Mouse (Mus musculus): ENCODE results near the gene Clnk. TPM values are rescaled to one million over a fixed set of nuclear protein-coding genes. Genes with fewer than 3 reads are reported as not detected.

Gene Clnk
- polyA plus RNA-seq, 1 experiment from 2014 or later = 0.13 TPM

- no peak for ATAC-seq
- no peaks in the 10 kb centered on the region for H3K27me3 ChIP-seq (replicated peaks; ENCODE audit: control insufficient read depth, insufficient read depth, low read length)
- H3K4me1 ChIP-seq (replicated peaks; ENCODE audit: control insufficient read depth, insufficient read depth, low read length) = no peaks in the 10 kb centered on the region
- H3K27ac ChIP-seq (ENCODE audit: low read depth, low read length) = no peak overlapping the region
- H3K4me3 ChIP-seq (ENCODE audit: low read depth, low read length) = no peak overlapping the region
- no peak overlapping the region for H3K9ac ChIP-seq (ENCODE audit: low read depth, low read length)
- H3K4me2 ChIP-seq (replicated peaks; ENCODE audit: low read depth) = no peak overlapping the region
- H3K9me3 ChIP-seq (ENCODE audit: control insufficient read depth) = no peaks in the 10 kb centered on the region
- no peak for TF ChIP-seq CTCF (IDR thresholded peaks at IDR 0.05; ENCODE audit: low read depth)
- no peaks in the 10 kb centered on the region for H3K36me3 ChIP-seq (ENCODE audit: control insufficient read depth, insufficient read depth)
- 63% methylated on average over 3 of the region's 3 CpGs for WGBS
Observed at GRCm38 (mm10) chr5:38698046-38698445, 178.6 kb downstream of the Clnk start.

GRCm38 (mm10) chr5:38696616-38697375 lies 179.8 kb downstream of the Clnk start:
- no peak overlapping the region for H3K27ac ChIP-seq (ENCODE audit: low read depth, low read length)
- H3K36me3 ChIP-seq (ENCODE audit: control insufficient read depth, insufficient read depth) = no peaks in the 10 kb centered on the region
- no peak for TF ChIP-seq CTCF (IDR thresholded peaks at IDR 0.05; ENCODE audit: low read depth)
- H3K9me3 ChIP-seq (ENCODE audit: control insufficient read depth) = no peaks in the 10 kb centered on the region
- H3K4me1 ChIP-seq (replicated peaks; ENCODE audit: control insufficient read depth, insufficient read depth, low read length) = no peaks in the 10 kb centered on the region
- ATAC-seq = no peak
- no peaks in the 10 kb centered on the region for H3K27me3 ChIP-seq (replicated peaks; ENCODE audit: control insufficient read depth, insufficient read depth, low read length)
- no peak overlapping the region for H3K4me3 ChIP-seq (ENCODE audit: low read depth, low read length)
- no peak overlapping the region for H3K9ac ChIP-seq (ENCODE audit: low read depth, low read length)
- H3K4me2 ChIP-seq (replicated peaks; ENCODE audit: low read depth) = no peak overlapping the region
- WGBS = 75% methylated on average over 8 of the region's 8 CpGs

GRCm38 (mm10) chr5:38692859-38693258 lies 183.8 kb downstream of the Clnk start:
- TF ChIP-seq CTCF (IDR thresholded peaks at IDR 0.05; ENCODE audit: low read depth) = no peak
- Histone ChIP-seq H3K27ac (ENCODE audit: low read depth, low read length) (no peak overlapping the region), H3K36me3 (ENCODE audit: control insufficient read depth, insufficient read depth) (no peaks in the 10 kb centered on the region), H3K4me2 (replicated peaks; ENCODE audit: low read depth) (no peak overlapping the region), H3K9me3 (ENCODE audit: control insufficient read depth) (no peaks in the 10 kb centered on the region), H3K9ac (ENCODE audit: low read depth, low read length) (no peak overlapping the region), H3K4me1 (replicated peaks; ENCODE audit: control insufficient read depth, insufficient read depth, low read length) (no peaks in the 10 kb centered on the region), H3K27me3 (replicated peaks; ENCODE audit: control insufficient read depth, insufficient read depth, low read length) (no peaks in the 10 kb centered on the region), H3K4me3 (ENCODE audit: low read depth, low read length) (no peak overlapping the region)
- WGBS = 55% methylated on average over 6 of the region's 6 CpGs
- no peak for ATAC-seq

GRCm38 (mm10) chr5:38689186-38689585 lies 187.4 kb downstream of the Clnk start:
- Histone ChIP-seq H3K4me2 (replicated peaks; ENCODE audit: low read depth) (no peak overlapping the region), H3K4me1 (replicated peaks; ENCODE audit: control insufficient read depth, insufficient read depth, low read length) (0 out of 2 replicates have a peak, but pooled peaks cover under 1% of the 10 kb centered on the region), H3K4me3 (ENCODE audit: low read depth, low read length) (no peak overlapping the region), H3K27ac (ENCODE audit: low read depth, low read length) (no peak overlapping the region), H3K27me3 (replicated peaks; ENCODE audit: control insufficient read depth, insufficient read depth, low read length) (no peaks in the 10 kb centered on the region), H3K9me3 (ENCODE audit: control insufficient read depth) (no peaks in the 10 kb centered on the region), H3K9ac (ENCODE audit: low read depth, low read length) (no peak overlapping the region), H3K36me3 (ENCODE audit: control insufficient read depth, insufficient read depth) (no peaks in the 10 kb centered on the region)
- no peak for TF ChIP-seq CTCF (IDR thresholded peaks at IDR 0.05; ENCODE audit: low read depth)
- 88% methylated on average over 6 of the region's 6 CpGs for WGBS
- ATAC-seq = no peak

- H3K9ac ChIP-seq (ENCODE audit: low read depth, low read length) = no peak overlapping the region
- ATAC-seq = no peak
- no peak overlapping the region for H3K4me3 ChIP-seq (ENCODE audit: low read depth, low read length)
- 95% methylated on average over 1 of the region's 1 CpGs for WGBS
- no peak overlapping the region for H3K27ac ChIP-seq (ENCODE audit: low read depth, low read length)
- H3K4me1 ChIP-seq (replicated peaks; ENCODE audit: control insufficient read depth, insufficient read depth, low read length) = 0 out of 2 replicates have a peak, but pooled peaks cover 2% of the 10 kb centered on the region
- H3K36me3 ChIP-seq (ENCODE audit: control insufficient read depth, insufficient read depth) = no peaks in the 10 kb centered on the region
- no peaks in the 10 kb centered on the region for H3K27me3 ChIP-seq (replicated peaks; ENCODE audit: control insufficient read depth, insufficient read depth, low read length)
- no peaks in the 10 kb centered on the region for H3K9me3 ChIP-seq (ENCODE audit: control insufficient read depth)
- no peak for TF ChIP-seq CTCF (IDR thresholded peaks at IDR 0.05; ENCODE audit: low read depth)
- no peak overlapping the region for H3K4me2 ChIP-seq (replicated peaks; ENCODE audit: low read depth)
Observed at GRCm38 (mm10) chr5:38687694-38688093, 188.9 kb downstream of the Clnk start.

GRCm38 (mm10) chr5:38684164-38684911 lies 192.3 kb downstream of the Clnk start, which contains the start of gene Zfp518b:
Gene Zfp518b, minus strand, starts transcription at chr5:38684826.
- Histone ChIP-seq H3K4me2 (replicated peaks; ENCODE audit: low read depth) (peak within 1 kb of the TSS; percentile 89), H3K9ac (ENCODE audit: low read depth, low read length) (peak within 1 kb of the TSS; percentile 71), H3K27ac (ENCODE audit: low read depth, low read length) (peak within 1 kb of the TSS; percentile 54; the same call in 1 of the 2 replicates), H3K36me3 (ENCODE audit: control insufficient read depth, insufficient read depth) (peaks cover 10% of the 10 kb centered on the region; the same call in 1 of the 2 replicates), H3K9me3 (ENCODE audit: control insufficient read depth) (no peaks in the 10 kb centered on the region), H3K4me1 (replicated peaks; ENCODE audit: control insufficient read depth, insufficient read depth, low read length) (0 out of 2 replicates have a peak, but pooled peaks cover 2% of the 10 kb centered on the region), H3K4me3 (ENCODE audit: low read depth, low read length) (peak within 1 kb of the TSS; percentile 78), H3K27me3 (replicated peaks; ENCODE audit: control insufficient read depth, insufficient read depth, low read length) (no peaks in the 10 kb centered on the region)
- TF ChIP-seq CTCF (IDR thresholded peaks at IDR 0.05; ENCODE audit: low read depth) = no peak
- under 1% methylated on average over 74 of the region's 89 CpGs for WGBS
- ATAC-seq = peak; percentile 88
